Mouse (Mus musculus): ENCODE data around the gene Npl. TPM values are rescaled to one million over a fixed set of nuclear protein-coding genes. Genes with fewer than 3 reads are reported as not detected.

The Npl gene
- 2.3 TPM for polyA plus RNA-seq (2014; fragmentation: Illumina TruSeq; extraction: RNeasy Lipid Tissue Mini Kit (QIAGEN cat#74804); ENCODE audit: insufficient read depth, low read depth, low replicate concordance)

DNA sequence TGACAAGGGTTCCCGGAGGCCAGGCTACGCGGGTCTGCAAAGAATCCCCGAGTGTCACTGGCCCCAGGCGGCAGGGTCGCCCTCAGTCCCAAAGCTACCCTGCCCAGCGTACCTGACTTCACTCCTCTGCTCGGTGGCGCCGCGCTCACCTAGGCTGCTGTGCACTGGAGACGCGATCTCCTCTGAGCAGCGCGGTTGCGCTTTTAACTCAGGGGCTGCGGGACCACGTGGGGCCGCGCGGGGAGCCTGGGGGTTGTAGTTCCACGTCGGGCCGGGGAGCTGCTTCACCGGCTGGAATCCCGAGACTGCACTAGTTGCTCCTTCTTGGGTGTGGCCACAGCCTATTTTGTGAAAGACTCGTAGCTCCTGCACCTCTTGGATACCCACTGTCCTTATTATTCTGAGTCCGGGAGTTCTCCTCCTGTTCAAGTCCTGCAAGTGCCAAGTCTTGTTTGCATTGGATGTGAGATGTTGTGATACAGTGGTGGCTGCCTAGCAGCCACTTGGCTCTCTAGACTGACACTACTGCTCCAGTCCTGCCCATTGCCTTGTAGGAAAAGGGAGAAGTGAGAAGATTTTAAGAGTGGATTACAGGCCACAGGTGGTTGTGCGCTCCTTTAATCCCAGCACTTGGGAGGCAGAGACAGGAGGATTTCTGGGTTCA is at the start of gene Npl:
Npl (minus strand) TSS at position 510 of the 664 bp plus-strand sequence.

DNA sequence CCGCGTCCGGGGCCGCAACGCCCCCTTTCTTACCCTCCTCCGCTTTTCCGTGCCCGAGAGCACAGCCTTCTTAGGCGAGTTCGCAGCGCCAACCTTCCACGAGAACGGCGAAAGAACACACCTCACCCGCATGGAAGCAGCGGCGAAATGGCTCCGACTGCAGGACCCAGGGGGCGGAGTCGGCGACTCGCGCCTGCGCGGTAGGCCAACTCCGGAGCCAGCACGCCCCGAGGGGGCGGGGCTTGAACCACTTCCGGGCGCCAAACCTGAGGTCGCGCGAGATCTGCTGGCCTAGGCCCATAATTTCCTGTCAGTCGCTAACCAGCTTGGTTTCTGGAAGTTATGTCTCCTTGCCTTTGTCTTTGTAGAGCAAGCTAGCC is 62.4 kb downstream of the Npl start, which contains the start of gene Dhx9:
Dhx9 (minus strand) TSS at position 161 of the 380 bp plus-strand sequence.

Other genes with a start within 250 kb of the Npl start
- gene Lamc1, start 217.3 kb downstream of the Npl start, polyA plus RNA-seq (2014; fragmentation: Illumina TruSeq; extraction: RNeasy Lipid Tissue Mini Kit (QIAGEN cat#74804); ENCODE audit: insufficient read depth, low read depth, low replicate concordance) = 50.4 TPM
- 0.24 TPM for gene Shcbp1l, start 124.9 kb downstream of the Npl start, polyA plus RNA-seq (2014; fragmentation: Illumina TruSeq; extraction: RNeasy Lipid Tissue Mini Kit (QIAGEN cat#74804); ENCODE audit: insufficient read depth, low read depth, low replicate concordance)
- gene Dhx9, start 62.4 kb downstream of the Npl start, polyA plus RNA-seq (2014; fragmentation: Illumina TruSeq; extraction: RNeasy Lipid Tissue Mini Kit (QIAGEN cat#74804); ENCODE audit: insufficient read depth, low read depth, low replicate concordance) = 26.6 TPM
- not detected for gene Rgs8, start 103.0 kb upstream of the Npl start, polyA plus RNA-seq (2014; fragmentation: Illumina TruSeq; extraction: RNeasy Lipid Tissue Mini Kit (QIAGEN cat#74804); ENCODE audit: insufficient read depth, low read depth, low replicate concordance)
- 1.0 TPM for gene Rgs16, start 190.3 kb upstream of the Npl start, polyA plus RNA-seq (2014; fragmentation: Illumina TruSeq; extraction: RNeasy Lipid Tissue Mini Kit (QIAGEN cat#74804); ENCODE audit: insufficient read depth, low read depth, low replicate concordance)
- gene Rnasel, start 199.4 kb upstream of the Npl start, polyA plus RNA-seq (2014; fragmentation: Illumina TruSeq; extraction: RNeasy Lipid Tissue Mini Kit (QIAGEN cat#74804); ENCODE audit: insufficient read depth, low read depth, low replicate concordance) = 10.2 TPM

All from lung, adult 10 weeks (tissue).